Mouse (Mus musculus) liver, postnatal 0 days (tissue): ENCODE measurements around the gene Wfdc11. TPM values are rescaled to one million over a fixed set of nuclear protein-coding genes. Genes with fewer than 3 reads are reported as not detected.

Source experiments
- ATAC-seq: fragments of 200-750 bp; cut with Nextera tagmentation; 2 replicates; pipeline ENCODE4 v1.8.0; 2017; ENCODE audit warnings: mild to moderate bottlenecking, moderate library complexity
- DNase-seq: peaks from one replicate; pipeline ENCODE4 v3.0.0-alpha.2; 2016
- H3K27ac ChIP-seq: fragments of 300-500 bp; sonication (generic); 2 replicates; pipeline ENCODE4 v1.5.1; 2014; ENCODE audit warnings: antibody characterized with exemption, moderate library complexity, mild to moderate bottlenecking, low read depth
- H3K27me3 ChIP-seq: fragments of 300-500 bp; sonication (generic); 2 replicates; pipeline ENCODE4 v1.6.1; 2014; ENCODE audit warnings: low read length, control low read depth, mixed read lengths; ENCODE audit not compliant: insufficient read depth
- H3K36me3 ChIP-seq: fragments of 300-500 bp; sonication (generic); replicated peaks from 2 replicates; pipeline ENCODE4 v1.6.1; 2014; ENCODE audit warnings: mild to moderate bottlenecking, control low read depth, low read length, moderate library complexity, mixed read lengths; ENCODE audit not compliant: insufficient read depth
- H3K4me1 ChIP-seq: fragments of 300-500 bp; sonication (generic); 2 replicates; pipeline ENCODE4 v1.6.1; 2014; ENCODE audit warnings: antibody characterized with exemption, mild to moderate bottlenecking, control low read depth; ENCODE audit not compliant: insufficient read depth
- H3K4me2 ChIP-seq: fragments of 300-500 bp; sonication (generic); 2 replicates; pipeline ENCODE4 v1.6.1; 2014; ENCODE audit warnings: low read depth, mild to moderate bottlenecking, low read length, moderate library complexity, mixed read lengths
- H3K4me3 ChIP-seq: fragments of 300-500 bp; sonication (generic); 2 replicates; pipeline ENCODE4 v1.5.1; 2014; ENCODE audit warnings: low read depth, low read length
- H3K9ac ChIP-seq: fragments of 300-500 bp; sonication (generic); replicated peaks from 2 replicates; pipeline ENCODE4 v1.6.1; 2014; ENCODE audit warnings: mild to moderate bottlenecking, moderate library complexity
- H3K9me3 ChIP-seq: fragments of 300-500 bp; sonication (generic); 2 replicates; pipeline ENCODE4 v1.6.1; 2016; ENCODE audit warnings: mild to moderate bottlenecking, control low read depth, low read length, mixed read lengths
- CTCF ChIP-seq: sonication (generic); IDR thresholded peaks from 2 replicates; pipeline ENCODE4 v1.5.1; 2016; ENCODE audit warnings: antibody characterized with exemption, low read depth
- EP300 ChIP-seq: IDR thresholded peaks from 2 replicates; pipeline ENCODE4 v1.6.1; 2016; ENCODE audit warnings: antibody characterized with exemption, low read depth, mild to moderate bottlenecking
- WGBS: fragments of 180-500 bp; shearing (Covaris S2); extraction: QIAGEN DNeasy Blood & Tissue Kit; methylation state at CpG from one replicate; pipeline ENCODE4 v1.1.7; 2014; ENCODE audit not compliant: insufficient replicate concordance; 5-methylcytosine and 5-hydroxymethylcytosine counted together
- polyA plus RNA-seq: library from polyadenylated mRNA; unstranded; fragments of >200 nt; fragmentation: Nextera tagmentation; extraction: Ambion mirVana; gene quantifications from 2 replicates; pipeline ENCODE4 v1.2.1, GENCODE M21; 2015

The Wfdc11 gene
- polyA plus RNA-seq, 1 experiment from 2014 or later = not detected

GRCm38 (mm10) chr2:164678848-164679625, 5.2 kb upstream of the Wfdc11 start:
- Histone ChIP-seq H3K36me3 (no peaks in the 10 kb centered on the region), H3K4me3 (peak overlapping the region; percentile 20; the same call in 1 of the 2 replicates), H3K9me3 (no peaks in the 10 kb centered on the region), H3K9ac (no peak overlapping the region), H3K27me3 (no peaks in the 10 kb centered on the region), H3K4me1 (peaks cover 7% of the 10 kb centered on the region), H3K27ac (peak overlapping the region; percentile 62; the same call in 1 of the 2 replicates), H3K4me2 (peak overlapping the region; percentile 60)
- ATAC-seq = peak; percentile 80
- 18% methylated on average over 19 of the region's 19 CpGs for WGBS
- peak; percentile 88 for DNase-seq
- peak; percentile 87 for TF ChIP-seq CTCF
- TF ChIP-seq EP300 = no peak

GRCm38 (mm10) chr2:164676916-164677685, 3.2 kb upstream of the Wfdc11 start:
- H3K27ac ChIP-seq = no peak overlapping the region
- no peaks in the 10 kb centered on the region for H3K36me3 ChIP-seq
- TF ChIP-seq CTCF (no peak), EP300 (no peak)
- H3K9ac ChIP-seq = no peak overlapping the region
- no peak overlapping the region for H3K4me2 ChIP-seq
- H3K4me3 ChIP-seq = no peak overlapping the region
- DNase-seq = no peak
- no peak for ATAC-seq
- H3K4me1 ChIP-seq = peaks cover 7% of the 10 kb centered on the region
- 72% methylated on average over 16 of the region's 16 CpGs for WGBS
- H3K9me3 ChIP-seq = no peaks in the 10 kb centered on the region
- H3K27me3 ChIP-seq = no peaks in the 10 kb centered on the region

GRCm38 (mm10) chr2:164676103-164676502, 2.2 kb upstream of the Wfdc11 start:
- Histone ChIP-seq H3K36me3 (no peaks in the 10 kb centered on the region), H3K27ac (no peak overlapping the region), H3K9me3 (no peaks in the 10 kb centered on the region), H3K4me1 (peaks cover 7% of the 10 kb centered on the region), H3K4me3 (no peak overlapping the region), H3K9ac (no peak overlapping the region), H3K27me3 (no peaks in the 10 kb centered on the region), H3K4me2 (no peak overlapping the region)
- TF ChIP-seq CTCF (peak; percentile 55), EP300 (no peak)
- DNase-seq (no peak), ATAC-seq (no peak)
- 73% methylated on average over 7 of the region's 7 CpGs for WGBS

- Histone ChIP-seq H3K36me3 (no peaks in the 10 kb centered on the region), H3K9ac (no peak overlapping the region), H3K4me2 (no peak overlapping the region), H3K4me3 (no peak overlapping the region), H3K4me1 (no peaks in the 10 kb centered on the region), H3K27me3 (no peaks in the 10 kb centered on the region), H3K27ac (no peak overlapping the region), H3K9me3 (no peaks in the 10 kb centered on the region)
- ATAC-seq (no peak), DNase-seq (no peak)
- 15% methylated on average over 1 of the region's 1 CpGs for WGBS
- no peak for TF ChIP-seq CTCF
- no peak for TF ChIP-seq EP300
Measured at GRCm38 (mm10) chr2:164670938-164671337, 2.9 kb downstream of the Wfdc11 start.

GRCm38 (mm10) chr2:164670261-164670660, 3.6 kb downstream of the Wfdc11 start:
- ATAC-seq (no peak), DNase-seq (no peak)
- WGBS = 69% methylated on average over 5 of the region's 5 CpGs
- TF ChIP-seq CTCF (no peak), EP300 (no peak)
- Histone ChIP-seq H3K27me3 (no peaks in the 10 kb centered on the region), H3K9ac (no peak overlapping the region), H3K4me2 (no peak overlapping the region), H3K27ac (no peak overlapping the region), H3K36me3 (no peaks in the 10 kb centered on the region), H3K4me1 (no peaks in the 10 kb centered on the region), H3K9me3 (no peaks in the 10 kb centered on the region), H3K4me3 (no peak overlapping the region)

GRCm38 (mm10) chr2:164664851-164665250, 9.0 kb downstream of the Wfdc11 start:
- TF ChIP-seq EP300 = no peak
- no peak for TF ChIP-seq CTCF
- no peak overlapping the region for H3K4me3 ChIP-seq
- WGBS = 73% methylated on average over 7 of the region's 7 CpGs
- no peak for ATAC-seq
- no peak for DNase-seq
- no peak overlapping the region for H3K9ac ChIP-seq
- H3K4me1 ChIP-seq = no peaks in the 10 kb centered on the region
- no peaks in the 10 kb centered on the region for H3K27me3 ChIP-seq
- no peaks in the 10 kb centered on the region for H3K36me3 ChIP-seq
- H3K27ac ChIP-seq = no peak overlapping the region
- no peak overlapping the region for H3K4me2 ChIP-seq
- H3K9me3 ChIP-seq = no peaks in the 10 kb centered on the region
